Mouse (Mus musculus) heart, adult 18-20 months (tissue): Measurements from ENCODE around the gene Ccdc136. TPM values are rescaled to one million over a fixed set of nuclear protein-coding genes. Genes with fewer than 3 reads are reported as not detected.
A peak's percentile ranks its signal among the peaks of the same experiment; 100 is the strongest.

Experiments
- DNase-seq, 2 experiments: peaks; one replicate each; pipeline ENCODE4 v3.0.0; 2021 to 2022; ENCODE audit warnings: mixed read lengths in 1 of 2
- microRNA-seq, 2 experiments: library from miRNA; unstranded; fragments of <30 nt; microRNA quantifications; one replicate each; pipeline ENCODE4 v1.2.0; 2022
- total RNA-seq, 2 experiments: library from RNA; stranded (reverse); gene quantifications; 2 replicates each; pipeline ENCODE4 v1.2.3; 2021

The Ccdc136 gene
- total RNA-seq, 2 experiments from 2014 or later: 1.6 to 2.1 TPM

GRCm38 (mm10) chr6:29439251-29439650 is 43.1 kb downstream of the Ccdc136 start:
- peak; percentile 55 to 57 for DNase-seq

GRCm38 (mm10) chr6:29439789-29440188 is 43.7 kb downstream of the Ccdc136 start:
- no peak for DNase-seq

- DNase-seq: peak; percentile 24 to 59
These were observed 48.7 kb downstream of the Ccdc136 start for GRCm38 (mm10) chr6:29444773-29445172.

- DNase-seq: peak in 1 of 2 experiments; percentile 30
These were observed 49.2 kb downstream of the Ccdc136 start for GRCm38 (mm10) chr6:29445354-29445753.

- DNase-seq: no peak
These were observed 53.7 kb downstream of the Ccdc136 start for GRCm38 (mm10) chr6:29449858-29450257.

- no peak for DNase-seq
These were observed 54.6 kb downstream of the Ccdc136 start for GRCm38 (mm10) chr6:29450667-29451066.

- no peak for DNase-seq
These were observed 65.4 kb downstream of the Ccdc136 start for GRCm38 (mm10) chr6:29461502-29461901.

- DNase-seq: no peak
These were observed 67.3 kb downstream of the Ccdc136 start for GRCm38 (mm10) chr6:29463388-29463787.

- peak; percentile 93 to 95 for DNase-seq
These were observed 71.7 kb downstream of the Ccdc136 start, which contains the start of gene Atp6v1f for GRCm38 (mm10) chr6:29467583-29468354. TSS of gene Atp6v1f (plus strand) at chr6:29467718.

GRCm38 (mm10) chr6:29468851-29469250 is 72.7 kb downstream of the Ccdc136 start:
- no peak for DNase-seq

GRCm38 (mm10) chr6:29471137-29471536 is 75.0 kb downstream of the Ccdc136 start, which contains the start of gene Atp6v1fnb:
TSS of gene Atp6v1fnb (plus strand) at chr6:29471437.
- no peak for DNase-seq

- peak; percentile 72 to 81 for DNase-seq
These were observed 78.0 kb downstream of the Ccdc136 start for GRCm38 (mm10) chr6:29473941-29474691.

GRCm38 (mm10) chr6:29474736-29475135 is 78.6 kb downstream of the Ccdc136 start:
- DNase-seq: no peak

Small RNA genes within 50 kb of the gene (microRNA-seq; reads per million reads assigned to microRNA genes)
- gene Gm26220 (0 reads per million in 2 experiments), gene Gm44354 (0 reads per million in 2 experiments)

Other genes with a start within 250 kb of the Ccdc136 start
- 10 to 100 TPM; 16.2 to 19.5 TPM for gene Rbm28, start 231.3 kb upstream of the Ccdc136 start, total RNA-seq
- 1 to 10 TPM; 1.3 to 1.7 TPM for gene Prrt4, start 216.7 kb upstream of the Ccdc136 start, total RNA-seq
- gene Impdh1, start 179.9 kb upstream of the Ccdc136 start, total RNA-seq: 10 to 100 TPM; 18.8 to 19.6 TPM
- gene Hilpda, start 123.8 kb upstream of the Ccdc136 start, total RNA-seq: 1 to 10 TPM; 4.6 to 5.9 TPM
- gene Fam71f2, start 116.7 kb upstream of the Ccdc136 start, total RNA-seq: not detected
- gene Fam71f1, start 77.2 kb upstream of the Ccdc136 start, total RNA-seq: not detected
- gene Calu, start 48.2 kb upstream of the Ccdc136 start, total RNA-seq: 100 to 1,000 TPM; 239 to 241 TPM
- gene Opn1sw, start 7.8 kb upstream of the Ccdc136 start, total RNA-seq: not detected
- gene Flnc, start 36.9 kb downstream of the Ccdc136 start, total RNA-seq: 100 to 1,000 TPM; 215 to 222 TPM
- 100 to 1,000 TPM; 111 to 118 TPM for gene Atp6v1f, start 71.4 kb downstream of the Ccdc136 start, total RNA-seq
- gene Atp6v1fnb, start 75.1 kb downstream of the Ccdc136 start, total RNA-seq: not detected
- 1 to 10 TPM; 2.6 to 3.1 TPM for gene Kcp, start 111.6 kb downstream of the Ccdc136 start, total RNA-seq
- 1 to 10 TPM; 2.8 to 4.3 TPM for gene Irf5, start 130.3 kb downstream of the Ccdc136 start, total RNA-seq
- gene Tnpo3, start 213.6 kb downstream of the Ccdc136 start, total RNA-seq: 10 to 100 TPM; 43.6 to 44.9 TPM